Mouse (Mus musculus) left cerebral cortex, adult 2 months (tissue): ENCODE measurements around the gene Neurl4. TPM values are rescaled to one million over a fixed set of nuclear protein-coding genes. Genes with fewer than 3 reads are reported as not detected.
A peak's percentile ranks its signal among the peaks of the same experiment; 100 is the strongest.
"Not testable (repeated sequence)": the region's sequence is repeated elsewhere in the genome, so short reads cannot be mapped to it uniquely, and the experiment has no call there.

Experiments used
- DNase-seq, 2 experiments: peaks; one replicate each; pipeline ENCODE4 v3.0.0; 2021 to 2022; ENCODE audit warnings: low spot score in 2 of 2, mixed read lengths in 1 of 2; ENCODE audit errors: extremely low spot score in 1 of 2
- H3K27ac ChIP-seq: fragments of 200-600 bp; 2 replicates; pipeline ENCODE4 v1.8.1; 2022
- H3K4me3 ChIP-seq: fragments of 200-600 bp; 2 replicates; pipeline ENCODE4 v1.8.1; 2022
- CTCF ChIP-seq: fragments of 200-600 bp; IDR thresholded peaks from 2 replicates; pipeline ENCODE4 v1.8.1; 2022; ENCODE audit warnings: antibody characterized with exemption, mild to moderate bottlenecking, moderate library complexity
- intact Hi-C: fragments of 180-260 bp; cut with DNase I; formaldehyde crosslinking; loops from one replicate; pipeline ENCODE4 v1.15.1; 2025
- total RNA-seq, 2 experiments: library from RNA; stranded (reverse); gene quantifications; 2 replicates each; pipeline ENCODE4 v1.2.3; 2021

The Neurl4 gene
- total RNA-seq, 2 experiments from 2014 or later: 121 to 124 TPM

GRCm38 (mm10) chr11:69939181-69939580 is 38.3 kb downstream of the Neurl4 start:
- no peak for DNase-seq
- no peak overlapping the region for H3K4me3 ChIP-seq

GRCm38 (mm10) chr11:69939731-69940130 is 38.9 kb downstream of the Neurl4 start:
- TF ChIP-seq CTCF: no peak
- intact Hi-C loops: no loop called here

More at GRCm38 (mm10) chr11:69939181-69939580, 38.3 kb downstream of the Neurl4 start:
- no peak for TF ChIP-seq CTCF
- no peak overlapping the region for H3K27ac ChIP-seq
- intact Hi-C loops: no loop called here

GRCm38 (mm10) chr11:69940962-69941361 is 40.1 kb downstream of the Neurl4 start:
- no peak for DNase-seq
- Histone ChIP-seq H3K27ac (no peak overlapping the region), H3K4me3 (no peak overlapping the region)
- no peak for TF ChIP-seq CTCF
- intact Hi-C loops: no loop called here

More at GRCm38 (mm10) chr11:69939731-69940130, 38.9 kb downstream of the Neurl4 start:
- Histone ChIP-seq H3K27ac (no peak overlapping the region), H3K4me3 (no peak overlapping the region)
- DNase-seq: no peak

- TF ChIP-seq CTCF: no peak
- H3K4me3 ChIP-seq: no peak overlapping the region
- no peak for DNase-seq
- H3K27ac ChIP-seq: no peak overlapping the region
- intact Hi-C loops: no loop called here
Measured at GRCm38 (mm10) chr11:69945216-69945615, 44.3 kb downstream of the Neurl4 start.

GRCm38 (mm10) chr11:69945997-69946891 is 45.4 kb downstream of the Neurl4 start:
- intact Hi-C loops: no loop called here
- TF ChIP-seq CTCF: no peak
- no peak for DNase-seq
- H3K4me3 ChIP-seq: no peak overlapping the region
- no peak overlapping the region for H3K27ac ChIP-seq

- Histone ChIP-seq H3K4me3 (peak overlapping the region; percentile 30), H3K27ac (no peak overlapping the region)
- intact Hi-C loops: no loop called here
- no peak for DNase-seq
- no peak for TF ChIP-seq CTCF
Measured at GRCm38 (mm10) chr11:69947337-69948065, 46.6 kb downstream of the Neurl4 start.

- no peak within 1 kb of the TSS for H3K27ac ChIP-seq
- H3K4me3 ChIP-seq: peak within 1 kb of the TSS; percentile 30
- TF ChIP-seq CTCF: no peak
- intact Hi-C loops: no loop called here
- DNase-seq: peak; percentile 39 to 62
Measured at GRCm38 (mm10) chr11:69948066-69948762, 47.3 kb downstream of the Neurl4 start, which contains the start of gene Slc2a4. TSS of gene Slc2a4 (minus strand) at chr11:69948188.

- Histone ChIP-seq H3K4me3 (no peak overlapping the region), H3K27ac (no peak overlapping the region)
- peak; percentile 87 for TF ChIP-seq CTCF
- intact Hi-C loops: loop anchor here (1.0 kb wide), 1 partner anchor 14 kb away; no protein-coding TSS in a partner anchor
- peak; percentile 55 to 73 for DNase-seq
Measured at GRCm38 (mm10) chr11:69948763-69949150, 47.9 kb downstream of the Neurl4 start.

GRCm38 (mm10) chr11:69950807-69951459 is 50.1 kb downstream of the Neurl4 start:
- peak; percentile 13 for TF ChIP-seq CTCF
- no peak for DNase-seq
- no peak overlapping the region for H3K27ac ChIP-seq
- intact Hi-C loops: no loop called here
- H3K4me3 ChIP-seq: no peak overlapping the region

- H3K27ac ChIP-seq: no peak overlapping the region
- no peak overlapping the region for H3K4me3 ChIP-seq
- DNase-seq: no peak
- intact Hi-C loops: no loop called here
- TF ChIP-seq CTCF: no peak; the same call in 1 of the 2 replicates
Measured at GRCm38 (mm10) chr11:69952274-69952673, 51.4 kb downstream of the Neurl4 start.

- DNase-seq: no peak
- Histone ChIP-seq H3K27ac (no peak overlapping the region), H3K4me3 (no peak overlapping the region)
- no peak for TF ChIP-seq CTCF
- intact Hi-C loops: no loop called here
Measured at GRCm38 (mm10) chr11:69953267-69953915, 52.5 kb downstream of the Neurl4 start.

- H3K4me3 ChIP-seq, H3K27ac ChIP-seq, intact Hi-C loops, DNase-seq: not testable (repeated sequence)
Measured at GRCm38 (mm10) chr11:69955618-69956017, 54.7 kb downstream of the Neurl4 start.
